Mouse (Mus musculus) neural tube, embryonic 11.5 days (tissue): Measurements from ENCODE around the gene Cadm2. TPM values are rescaled to one million over a fixed set of nuclear protein-coding genes. Genes with fewer than 3 reads are reported as not detected.

Source experiments
- ATAC-seq: fragments of 200-750 bp; cut with Nextera tagmentation; 2 replicates; pipeline ENCODE4 v1.8.0; 2017; ENCODE audit warnings: moderate number of reproducible peaks, mild to moderate bottlenecking, moderate TSS enrichment, moderate library complexity; ENCODE audit not compliant: insufficient read depth, low FRiP score, low TSS enrichment
- DNase-seq: peaks from one replicate; pipeline ENCODE4 v3.0.0-alpha.2; 2015; ENCODE audit warnings: low spot score
- H3K27ac ChIP-seq: fragments of 300-500 bp; sonication (generic); 2 replicates; pipeline ENCODE4 v1.5.1; 2014; ENCODE audit warnings: low read depth, mild to moderate bottlenecking, low read length
- H3K27me3 ChIP-seq: fragments of 300-500 bp; sonication (generic); 2 replicates; pipeline ENCODE4 v1.6.1; 2014; ENCODE audit warnings: mild to moderate bottlenecking, low read length, mixed read lengths; ENCODE audit not compliant: control insufficient read depth, insufficient read depth
- H3K36me3 ChIP-seq: fragments of 300-500 bp; sonication (generic); 2 replicates; pipeline ENCODE4 v1.6.1; 2014; ENCODE audit warnings: mild to moderate bottlenecking, low read length, moderate library complexity, mixed read lengths; ENCODE audit not compliant: control insufficient read depth, insufficient read depth
- H3K4me1 ChIP-seq: fragments of 300-500 bp; sonication (generic); 2 replicates; pipeline ENCODE4 v1.6.1; 2014; ENCODE audit warnings: low read length, mixed read lengths; ENCODE audit not compliant: control insufficient read depth, insufficient read depth
- H3K4me2 ChIP-seq: fragments of 300-500 bp; sonication (generic); 2 replicates; pipeline ENCODE4 v1.6.1; 2014; ENCODE audit warnings: low read depth, mild to moderate bottlenecking, moderate library complexity
- H3K4me3 ChIP-seq: fragments of 300-500 bp; sonication (generic); 2 replicates; pipeline ENCODE4 v1.5.1; 2014; ENCODE audit warnings: low read depth, low read length
- H3K9ac ChIP-seq: fragments of 300-500 bp; sonication (generic); 2 replicates; pipeline ENCODE4 v1.6.1; 2014; ENCODE audit warnings: mild to moderate bottlenecking, low read length
- H3K9me3 ChIP-seq: fragments of 300-500 bp; sonication (generic); 2 replicates; pipeline ENCODE4 v1.6.1; 2016; ENCODE audit warnings: low read length; ENCODE audit not compliant: control insufficient read depth
- WGBS: fragments of 180-500 bp; shearing (Covaris S2); extraction: QIAGEN DNeasy Blood & Tissue Kit; methylation state at CpG from one replicate; pipeline ENCODE4 v1.1.7; 2014; 5-methylcytosine and 5-hydroxymethylcytosine counted together
- polyA plus RNA-seq: library from polyadenylated mRNA; unstranded; fragments of >200 nt; fragmentation: Nextera tagmentation; extraction: Ambion mirVana; gene quantifications from 2 replicates; pipeline ENCODE4 v1.2.1, GENCODE M21; 2014

Gene Cadm2
- polyA plus RNA-seq, 1 experiment from 2014 or later, result 5.2 TPM

- DNase-seq (no peak), ATAC-seq (peak; percentile 43; the same call in 1 of the 2 replicates)
- Histone ChIP-seq H3K27ac (no peak overlapping the region), H3K36me3 (no peaks in the 10 kb centered on the region), H3K4me1 (no peaks in the 10 kb centered on the region), H3K9ac (no peak overlapping the region), H3K4me3 (no peak overlapping the region), H3K4me2 (no peak overlapping the region), H3K9me3 (no peaks in the 10 kb centered on the region), H3K27me3 (no peaks in the 10 kb centered on the region)
- 31% methylated on average over 1 of the region's 1 CpGs for WGBS
Observed at GRCm38 (mm10) chr16:66925517-66925916, 695.2 kb downstream of the Cadm2 start.

DNA sequence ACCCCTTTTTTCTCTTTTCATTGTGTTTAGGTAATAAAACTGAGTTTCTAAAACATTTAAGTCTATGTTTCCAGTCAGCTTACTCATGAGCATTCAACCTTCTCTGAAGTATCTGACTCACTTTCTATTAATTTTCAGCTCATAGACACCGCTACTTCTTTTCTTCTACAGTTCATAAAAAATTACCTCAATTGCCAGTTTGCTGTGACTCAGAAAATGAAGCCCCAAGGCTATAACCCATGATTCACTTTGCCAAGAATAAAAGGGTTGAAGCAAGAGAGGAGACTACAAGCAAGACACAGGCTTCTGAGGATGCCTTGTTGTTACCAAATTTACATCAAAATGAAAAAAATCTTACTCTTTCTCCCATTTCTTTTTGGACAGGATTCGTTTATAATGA is 698.0 kb downstream of the Cadm2 start:
- no peak overlapping the region for H3K27ac ChIP-seq

DNA sequence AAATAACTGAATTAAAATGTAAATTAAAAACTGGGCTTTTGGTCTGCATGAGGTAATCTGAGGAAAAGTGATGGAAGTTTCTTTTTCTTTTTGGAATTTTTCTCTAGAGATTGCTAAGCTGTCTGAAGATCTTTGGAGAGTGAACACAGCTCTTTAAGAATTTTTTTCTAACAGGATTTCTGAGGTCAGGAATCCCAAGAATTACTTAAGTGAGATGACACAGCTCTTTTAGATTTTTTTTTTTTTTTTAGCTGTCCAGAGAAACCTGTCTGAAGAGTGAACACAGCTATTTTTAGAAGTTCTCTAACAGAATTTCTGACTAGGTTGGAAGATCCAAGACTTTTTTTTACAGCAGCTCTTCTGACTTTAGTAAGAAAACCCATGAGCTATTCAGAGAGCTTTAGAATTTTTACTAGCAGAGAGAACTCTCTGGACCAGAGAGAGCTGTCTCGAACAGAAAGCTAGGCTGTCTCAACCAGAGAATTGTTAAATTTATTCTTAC is 699.2 kb downstream of the Cadm2 start:
- DNase-seq, result no peak
- 88% methylated on average over 1 of the region's 1 CpGs for WGBS
- no peaks in the 10 kb centered on the region for H3K9me3 ChIP-seq
- H3K4me2 ChIP-seq, result no peak overlapping the region
- no peaks in the 10 kb centered on the region for H3K27me3 ChIP-seq
- no peaks in the 10 kb centered on the region for H3K36me3 ChIP-seq
- ATAC-seq, result no peak
- H3K4me1 ChIP-seq, result no peaks in the 10 kb centered on the region
- H3K4me3 ChIP-seq, result no peak overlapping the region
- H3K27ac ChIP-seq, result no peak overlapping the region
- no peak overlapping the region for H3K9ac ChIP-seq

More for the DNA sequence above, 698.0 kb downstream of the Cadm2 start:
- Histone ChIP-seq H3K9ac (no peak overlapping the region), H3K9me3 (no peaks in the 10 kb centered on the region), H3K4me2 (no peak overlapping the region), H3K36me3 (no peaks in the 10 kb centered on the region), H3K4me3 (no peak overlapping the region), H3K27me3 (no peaks in the 10 kb centered on the region), H3K4me1 (no peaks in the 10 kb centered on the region)
- ATAC-seq (no peak), DNase-seq (no peak)
- WGBS, result 77% methylated on average over 2 of the region's 2 CpGs

- ATAC-seq (peak; percentile 48; the same call in 1 of the 2 replicates), DNase-seq (no peak)
- Histone ChIP-seq H3K9ac (no peak overlapping the region), H3K27me3 (no peaks in the 10 kb centered on the region), H3K27ac (no peak overlapping the region), H3K4me2 (no peak overlapping the region), H3K4me1 (no peaks in the 10 kb centered on the region), H3K9me3 (no peaks in the 10 kb centered on the region), H3K36me3 (no peaks in the 10 kb centered on the region), H3K4me3 (no peak overlapping the region)
- 83% methylated on average over 12 of the region's 12 CpGs for WGBS
Observed at GRCm38 (mm10) chr16:66919889-66920402, 700.8 kb downstream of the Cadm2 start.

DNA sequence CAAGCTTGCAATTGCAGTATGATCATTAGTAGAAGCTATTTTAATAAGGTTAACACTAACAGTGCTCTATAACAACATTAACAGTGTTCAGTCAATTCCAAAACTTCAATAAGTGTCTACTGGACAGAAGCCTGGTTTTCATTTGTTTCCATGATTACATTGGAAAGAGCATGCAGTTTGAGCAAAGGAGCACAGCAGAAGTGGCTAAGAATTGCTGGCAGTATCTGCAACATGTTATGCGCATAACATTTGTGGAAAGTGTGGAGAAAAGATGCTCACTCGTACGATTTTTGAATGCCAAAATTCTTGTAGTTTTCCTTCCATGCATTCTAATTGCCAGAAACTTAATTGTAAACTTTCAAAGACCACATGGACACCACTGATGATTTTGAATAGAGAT is 718.9 kb downstream of the Cadm2 start:
- no peak overlapping the region for H3K9ac ChIP-seq
- H3K9me3 ChIP-seq, result no peaks in the 10 kb centered on the region
- H3K27ac ChIP-seq, result no peak overlapping the region
- no peaks in the 10 kb centered on the region for H3K27me3 ChIP-seq
- H3K36me3 ChIP-seq, result no peaks in the 10 kb centered on the region
- DNase-seq, result no peak
- H3K4me3 ChIP-seq, result no peak overlapping the region
- no peak overlapping the region for H3K4me2 ChIP-seq
- WGBS, result 94% methylated on average over 3 of the region's 3 CpGs
- ATAC-seq, result no peak
- no peaks in the 10 kb centered on the region for H3K4me1 ChIP-seq

GRCm38 (mm10) chr16:66900664-66901063 is 720.0 kb downstream of the Cadm2 start:
- ATAC-seq, result no peak
- no peak overlapping the region for H3K27ac ChIP-seq
- no peaks in the 10 kb centered on the region for H3K9me3 ChIP-seq
- WGBS, result 60% methylated on average over 4 of the region's 4 CpGs
- H3K9ac ChIP-seq, result no peak overlapping the region
- H3K36me3 ChIP-seq, result no peaks in the 10 kb centered on the region
- H3K27me3 ChIP-seq, result no peaks in the 10 kb centered on the region
- no peak for DNase-seq
- no peak overlapping the region for H3K4me3 ChIP-seq
- no peaks in the 10 kb centered on the region for H3K4me1 ChIP-seq
- no peak overlapping the region for H3K4me2 ChIP-seq

DNA sequence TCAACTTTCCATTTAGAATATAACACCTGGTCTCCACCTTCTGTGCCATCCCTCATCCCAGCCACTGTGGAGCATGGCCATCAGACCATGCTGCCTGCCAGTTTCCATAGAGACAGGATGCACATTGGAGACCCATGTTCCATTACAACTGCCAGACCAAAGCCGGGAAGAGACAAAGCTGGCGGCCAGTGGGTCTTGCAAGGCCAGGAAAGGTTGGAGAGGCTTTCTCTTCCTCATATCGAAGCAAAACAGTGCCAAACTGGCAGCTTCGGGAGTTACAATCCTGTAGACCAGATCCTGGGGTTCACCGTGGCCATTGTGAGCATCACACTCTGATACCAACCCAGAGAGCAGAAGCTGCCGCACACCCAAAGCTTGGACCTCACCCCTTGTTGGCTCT is 728.3 kb downstream of the Cadm2 start:
- no peak overlapping the region for H3K4me2 ChIP-seq
- DNase-seq (peak; percentile 12), ATAC-seq (0 out of 2 replicates have a peak, but pooled peaks have one; percentile 57)
- no peaks in the 10 kb centered on the region for H3K36me3 ChIP-seq
- no peaks in the 10 kb centered on the region for H3K9me3 ChIP-seq
- H3K27ac ChIP-seq, result no peak overlapping the region
- 81% methylated on average over 6 of the region's 6 CpGs for WGBS
- no peaks in the 10 kb centered on the region for H3K4me1 ChIP-seq
- no peak overlapping the region for H3K9ac ChIP-seq
- no peak overlapping the region for H3K4me3 ChIP-seq
- H3K27me3 ChIP-seq, result no peaks in the 10 kb centered on the region

GRCm38 (mm10) chr16:66891559-66892247 is 729.0 kb downstream of the Cadm2 start:
- H3K4me1 ChIP-seq, result no peaks in the 10 kb centered on the region
- 67% methylated on average over 6 of the region's 6 CpGs for WGBS
- no peak overlapping the region for H3K4me3 ChIP-seq
- H3K36me3 ChIP-seq, result no peaks in the 10 kb centered on the region
- no peak for ATAC-seq
- H3K27ac ChIP-seq, result no peak overlapping the region
- H3K27me3 ChIP-seq, result no peaks in the 10 kb centered on the region
- H3K9ac ChIP-seq, result no peak overlapping the region
- no peak overlapping the region for H3K4me2 ChIP-seq
- H3K9me3 ChIP-seq, result no peaks in the 10 kb centered on the region
- DNase-seq, result no peak

- Histone ChIP-seq H3K27ac (no peak overlapping the region), H3K9ac (no peak overlapping the region), H3K4me1 (no peaks in the 10 kb centered on the region), H3K4me3 (no peak overlapping the region), H3K36me3 (no peaks in the 10 kb centered on the region), H3K27me3 (no peaks in the 10 kb centered on the region), H3K9me3 (no peaks in the 10 kb centered on the region), H3K4me2 (no peak overlapping the region)
- WGBS, result 91% methylated on average over 8 of the region's 8 CpGs
- no peak for ATAC-seq
- DNase-seq, result no peak
Observed at GRCm38 (mm10) chr16:66889907-66890306, 730.8 kb downstream of the Cadm2 start.
